Mouse (Mus musculus) lung, adult 2 months (tissue): ENCODE results near the gene Slc45a3.

Experiments
- CTCF ChIP-seq: fragments of 200-500 bp; IDR thresholded peaks from 2 replicates; pipeline ENCODE4 v1.5.1; 2011; ENCODE audit warnings: mild to moderate bottlenecking, low read length, control low read depth; ENCODE audit not compliant: insufficient read depth
- POLR2A ChIP-seq: fragments of 200-500 bp; IDR thresholded peaks from 2 replicates; pipeline ENCODE4 v1.6.1; 2011; ENCODE audit warnings: low read depth, mild to moderate bottlenecking, control low read depth, low read length, borderline replicate concordance; ENCODE audit errors: extremely low read depth

DNA sequence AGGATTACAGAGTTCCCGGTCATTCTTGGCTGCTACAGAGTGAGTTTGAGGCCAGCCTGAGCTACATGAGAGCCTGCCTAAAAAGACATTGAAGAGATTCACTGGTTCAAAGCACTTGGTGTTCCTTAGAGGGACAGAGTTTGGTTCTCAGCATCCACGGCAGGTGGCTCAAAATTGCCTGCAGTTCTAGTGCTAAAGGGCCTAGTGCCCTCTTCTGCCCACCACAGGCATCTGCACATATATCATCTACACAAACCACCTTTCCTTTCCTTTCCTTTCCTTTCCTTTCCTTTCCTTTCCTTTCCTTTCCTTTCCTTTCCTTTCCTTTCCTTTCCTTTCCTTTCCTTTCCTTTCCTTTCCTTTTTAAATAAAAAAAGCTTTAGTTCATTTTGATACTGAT, 67.8 kb downstream of the Slc45a3 start:
- TF ChIP-seq CTCF (peak; percentile 44), POLR2A (no peak)
